Mouse (Mus musculus) spleen, adult 10 weeks (tissue): Measurements from ENCODE around the gene Ankle1. TPM values are rescaled to one million over a fixed set of nuclear protein-coding genes. Genes with fewer than 3 reads are reported as not detected.

Experiments used
- polyA plus RNA-seq: library from polyadenylated mRNA; stranded (reverse); fragments of 350-450 nt; fragmentation: Illumina TruSeq; extraction: RNeasy Lipid Tissue Mini Kit (QIAGEN cat#74804); gene quantifications from one replicate; pipeline ENCODE4 v1.2.3, GENCODE M21; 2015; ENCODE audit warnings: low replicate concordance; ENCODE audit not compliant: insufficient read depth

Ankle1 gene
- polyA plus RNA-seq: 4.1 TPM

DNA sequence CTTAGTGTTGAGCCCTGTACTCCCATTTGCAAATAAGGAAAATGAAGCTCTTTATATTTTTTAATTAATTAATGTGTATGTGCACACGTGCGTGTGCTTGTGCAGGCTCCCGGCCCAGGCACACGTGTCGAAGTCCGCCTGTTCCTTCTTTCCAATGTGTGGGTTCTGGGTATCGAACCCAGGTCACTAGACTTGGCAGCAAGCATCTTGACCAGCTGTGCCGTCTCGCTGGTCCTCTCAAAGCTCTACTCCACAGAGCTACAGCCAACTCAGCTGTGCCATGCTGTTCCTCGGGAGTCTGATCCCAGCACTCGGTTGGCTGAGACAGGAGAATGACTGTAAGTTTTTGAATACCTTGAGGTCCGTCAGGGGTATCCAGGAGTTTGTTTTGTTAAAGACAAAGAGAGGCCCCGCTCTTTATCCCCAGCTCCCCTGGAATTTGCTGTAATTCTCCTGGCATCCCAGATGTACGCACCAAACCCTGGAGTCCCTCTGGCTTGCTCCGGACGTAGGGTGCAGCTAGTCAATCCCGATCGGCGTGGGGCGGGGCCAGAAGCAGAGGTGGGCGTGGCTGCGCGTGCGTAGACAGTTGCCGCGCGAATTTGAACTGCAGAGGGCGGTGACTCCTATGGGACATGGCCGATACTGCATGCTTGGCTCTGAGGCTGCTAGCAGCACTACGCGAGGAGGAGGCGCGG, at the start of gene Ankle1:
TSS of gene Ankle1 (plus strand) at position 610 of the 698 bp plus-strand sequence.

DNA sequence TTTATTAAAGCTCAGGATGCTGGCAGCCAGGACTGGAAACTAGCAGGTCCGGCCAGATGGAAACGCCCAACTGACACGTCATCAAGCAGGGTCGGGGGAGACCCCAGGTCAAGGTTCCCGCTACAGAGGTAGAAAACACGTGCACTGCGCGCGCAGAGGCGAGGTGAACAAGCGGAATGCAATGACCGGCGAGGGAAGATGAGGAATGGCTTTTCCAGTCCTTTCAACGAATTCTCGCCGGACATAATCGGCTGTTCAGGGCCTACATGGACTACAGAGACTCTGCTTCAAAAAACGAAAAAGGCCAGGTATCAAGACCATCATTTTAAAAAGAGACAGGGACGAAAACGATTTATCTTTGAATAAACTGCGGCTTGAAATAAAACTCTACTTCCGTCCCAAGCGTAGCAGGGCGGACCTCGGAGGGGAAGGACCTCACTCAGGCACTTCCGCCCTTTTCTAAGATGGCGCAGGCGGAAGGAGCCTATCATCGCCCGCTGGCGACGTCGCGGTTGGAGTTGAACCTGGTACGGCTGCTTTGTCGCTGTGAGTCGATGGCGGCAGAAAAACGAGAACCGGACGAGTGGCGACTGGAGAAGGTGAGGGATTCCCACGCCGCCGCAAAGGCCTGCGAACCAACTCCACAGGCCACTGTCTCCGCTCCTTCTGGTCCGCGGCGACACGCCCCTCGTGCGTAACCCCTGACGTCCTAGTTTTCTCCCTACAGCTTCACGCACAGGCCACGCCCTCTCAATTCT, 38.9 kb upstream of the Ankle1 start, which contains the start of gene Use1:
TSS of gene Use1 (plus strand) at position 78 of the 758 bp plus-strand sequence.

DNA sequence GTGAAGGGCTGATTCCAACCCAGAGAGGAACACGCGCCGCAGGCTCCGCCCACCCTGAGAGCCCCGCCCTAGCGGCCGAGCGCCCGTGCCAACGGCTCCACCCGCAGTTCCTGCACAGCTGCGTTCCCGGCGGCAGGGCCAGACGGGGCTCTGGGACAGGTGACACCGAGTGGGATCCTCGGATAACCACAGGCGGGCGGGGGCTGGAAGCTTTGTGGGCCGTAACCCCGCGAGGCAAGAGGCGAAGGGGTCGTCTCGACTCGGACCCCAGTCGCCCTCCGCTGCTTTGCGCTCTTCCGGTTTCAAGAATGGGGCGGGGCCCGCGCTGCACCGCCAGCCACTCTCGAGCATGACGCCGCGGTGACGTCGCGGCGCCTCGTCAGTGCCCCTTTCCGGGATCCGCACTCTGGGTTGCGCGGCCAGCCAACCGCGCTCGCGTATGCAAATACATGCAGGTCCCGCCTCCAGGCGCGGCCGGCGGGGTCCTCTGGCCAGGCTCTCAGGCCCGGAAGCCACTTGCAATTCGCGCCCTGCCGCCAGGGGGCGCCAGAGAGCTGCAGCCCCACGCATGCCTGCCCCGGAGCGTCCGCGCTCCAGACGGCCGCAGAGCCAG, 34.5 kb upstream of the Ankle1 start, which contains the start of gene Ocel1:
TSS of gene Ocel1 (plus strand) at position 63 of the 613 bp plus-strand sequence.

DNA sequence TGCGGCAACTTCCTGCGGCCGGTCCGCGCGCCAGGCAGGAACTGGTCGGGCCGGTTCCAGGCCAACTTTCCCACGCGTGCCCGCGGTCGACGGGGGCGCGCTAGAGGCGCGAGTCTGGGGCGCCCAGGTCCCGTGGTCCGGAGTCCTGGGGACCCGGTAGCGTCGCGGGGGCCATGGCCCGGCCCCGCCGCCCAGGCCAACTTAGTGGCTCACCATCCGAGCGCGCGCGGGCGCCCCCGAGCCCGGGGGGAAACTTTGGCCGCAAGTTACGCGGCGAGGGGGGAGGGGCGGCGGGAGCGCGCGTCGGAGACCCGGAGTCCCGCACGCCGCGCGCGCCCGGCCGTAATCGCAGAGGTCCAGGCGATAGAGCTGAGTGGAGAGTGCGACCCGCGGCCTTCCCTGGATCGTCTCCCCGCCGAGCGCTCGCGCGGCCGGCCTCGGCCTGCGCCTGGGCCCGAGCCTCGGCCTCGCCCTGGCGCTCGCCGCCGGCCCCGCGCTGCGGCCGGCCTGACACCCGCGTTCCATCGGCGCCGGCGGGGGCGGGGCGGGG, 24.3 kb upstream of the Ankle1 start, which contains the start of gene Nr2f6:
TSS of gene Nr2f6 (minus strand) at position 540 of the 550 bp plus-strand sequence.

DNA sequence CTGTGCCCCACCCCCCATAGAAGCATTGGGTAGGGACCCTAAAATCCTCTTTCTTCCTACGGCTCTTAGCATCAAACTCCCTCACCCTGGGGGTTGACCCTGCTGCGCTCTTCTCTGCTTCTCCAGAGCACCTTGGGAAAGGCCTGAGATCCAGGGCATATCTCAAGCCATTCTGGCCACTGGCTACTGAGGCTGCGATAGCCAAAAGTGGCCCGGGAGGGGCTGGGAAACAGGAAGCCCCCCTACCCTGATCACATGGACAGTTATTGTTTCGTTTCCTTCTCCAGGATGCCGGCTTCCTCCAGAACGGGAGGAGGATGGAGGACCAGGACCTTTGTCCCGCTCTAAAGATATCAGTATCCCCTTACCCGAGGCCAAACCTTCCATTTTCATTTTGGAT, 10.2 kb upstream of the Ankle1 start, which contains the start of gene Ushbp1:
TSS of gene Ushbp1 (minus strand) at position 174 of the 400 bp plus-strand sequence.

DNA sequence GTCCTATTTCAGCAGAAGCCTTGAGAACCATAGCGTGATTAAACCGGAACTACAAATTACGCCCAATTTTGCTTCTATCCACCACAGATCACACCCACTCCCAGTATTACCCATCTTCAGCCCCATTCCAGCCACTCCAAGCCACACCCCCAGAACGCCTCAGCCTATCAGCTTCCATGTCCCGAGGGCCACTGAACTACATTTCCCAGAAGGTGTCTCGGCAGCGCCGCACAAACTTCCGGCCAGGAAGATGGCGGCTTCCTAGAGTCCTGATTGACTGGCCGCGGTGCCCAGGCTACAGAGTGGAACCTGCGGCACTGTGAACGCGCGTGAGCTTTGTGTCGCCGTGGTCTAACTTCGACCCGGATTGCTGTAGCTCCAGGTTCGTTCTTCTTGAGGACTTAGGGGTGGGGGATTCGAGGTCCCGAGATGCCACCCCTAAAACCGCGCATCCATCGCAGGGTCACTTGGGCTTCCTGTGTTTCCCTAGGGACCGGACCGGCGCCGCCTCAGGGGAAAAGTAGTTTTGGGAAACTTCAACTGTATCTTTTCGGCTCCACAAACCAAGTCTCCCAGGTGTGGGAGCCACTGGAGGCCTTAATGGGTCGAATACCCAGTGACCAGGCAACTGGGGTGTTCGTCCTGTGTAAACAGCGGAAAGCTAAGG, 9.0 kb upstream of the Ankle1 start, which contains the start of gene Babam1:
TSS of gene Babam1 (plus strand) at position 223 of the 667 bp plus-strand sequence.

Other genes with a start within 250 kb of the Ankle1 start
- 52.8 TPM for gene Myo9b, start 133.3 kb upstream of the Ankle1 start, polyA plus RNA-seq
- gene Haus8, start 133.1 kb upstream of the Ankle1 start, polyA plus RNA-seq: 36.4 TPM
- gene Use1, start 39.2 kb upstream of the Ankle1 start, polyA plus RNA-seq: 71.6 TPM
- 14.9 TPM for gene Ocel1, start 34.7 kb upstream of the Ankle1 start, polyA plus RNA-seq
- gene Nr2f6, start 24.1 kb upstream of the Ankle1 start, polyA plus RNA-seq: 9.6 TPM
- 6.2 TPM for gene Ushbp1, start 10.2 kb upstream of the Ankle1 start, polyA plus RNA-seq
- 49.8 TPM for gene Babam1, start 9.1 kb upstream of the Ankle1 start, polyA plus RNA-seq
- 5.3 TPM for gene Abhd8, start 57.6 kb downstream of the Ankle1 start, polyA plus RNA-seq
- gene Mrpl34, start 58.9 kb downstream of the Ankle1 start, polyA plus RNA-seq: 16.5 TPM
- gene Dda1, start 63.2 kb downstream of the Ankle1 start, polyA plus RNA-seq: 19.1 TPM
- 5.8 TPM for gene Ano8, start 80.0 kb downstream of the Ankle1 start, polyA plus RNA-seq
- gene Gtpbp3, start 82.1 kb downstream of the Ankle1 start, polyA plus RNA-seq: 8.0 TPM
- gene Plvap, start 105.7 kb downstream of the Ankle1 start, polyA plus RNA-seq: 52.6 TPM
- gene Ccdc194, start 119.7 kb downstream of the Ankle1 start, polyA plus RNA-seq: 0.12 TPM
- 78.7 TPM for gene Bst2, start 131.4 kb downstream of the Ankle1 start, polyA plus RNA-seq
- 14.4 TPM for gene Mvb12a, start 136.9 kb downstream of the Ankle1 start, polyA plus RNA-seq
- gene Tmem221, start 152.9 kb downstream of the Ankle1 start, polyA plus RNA-seq: 4.2 TPM
- gene Nxnl1, start 160.6 kb downstream of the Ankle1 start, polyA plus RNA-seq: not detected
- 8.1 TPM for gene Slc27a1, start 162.9 kb downstream of the Ankle1 start, polyA plus RNA-seq
- gene Pgls, start 186.2 kb downstream of the Ankle1 start, polyA plus RNA-seq: 13.8 TPM
- 96.5 TPM for gene Fam129c, start 191.6 kb downstream of the Ankle1 start, polyA plus RNA-seq
- gene Colgalt1, start 205.0 kb downstream of the Ankle1 start, polyA plus RNA-seq: 124 TPM